Mouse (Mus musculus) testis, adult 2 months (tissue): ENCODE measurements at regions not wholly inside any gene's neighbourhood (a gene's known extent, or its start where the extent isn't known, plus 50 kb on each side); places are given as distances from the start of the nearest gene placed in this dataset.

Experiments
- CTCF ChIP-seq: fragments of 200-500 bp; IDR thresholded peaks from 2 replicates; pipeline ENCODE4 v1.5.1; 2012; ENCODE audit warnings: low read depth, mild to moderate bottlenecking, inconsistent platforms, low read length, moderate library complexity; ENCODE audit not compliant: control insufficient read depth, insufficient read depth, insufficient replicate concordance
- POLR2A ChIP-seq: fragments of 200-500 bp; IDR thresholded peaks from 2 replicates; pipeline ENCODE4 v1.6.1; 2012; ENCODE audit warnings: low read depth, mild to moderate bottlenecking, inconsistent platforms, low read length, moderate library complexity; ENCODE audit not compliant: control insufficient read depth

GRCm38 (mm10) chr15:68797406-68797805 lies 2296.7 kb upstream of the Lrrc6 start:
- TF ChIP-seq POLR2A = no peak
- no peak for TF ChIP-seq CTCF
